Comparison of ENCODE assay signal across 30 mouse cellular contexts in genomic region chr2:71882914-71883651, GRCm38 (mm10). TPM values are rescaled to one million over a fixed set of nuclear protein-coding genes. Genes with fewer than 3 reads are reported as not detected.
A peak's percentile ranks its signal among the peaks of the same experiment; 100 is the strongest.
DNase-seq lines count a peak whose midpoint lies in the region; ATAC-seq and TF ChIP-seq lines count a peak whose summit lies in the region.
"Had no signal": no experiment of that assay in that cellular context is flagged by ENCODE, and none has a peak within 500 bp of the region (broad histone marks: within the 10 kb centered on the region; RNA-seq: fewer than 3 reads in every experiment).

No protein-coding gene starts in this region.

- no peak overlapping the region for H3K27ac ChIP-seq in forebrain, embryonic 13.5 days
- no peak overlapping the region for H3K27ac ChIP-seq in forebrain, postnatal 0 days (ENCODE audit: low read depth, low read length)
- H3K27ac ChIP-seq in layer of hippocampus, adult 2 months, result no peak overlapping the region
- H3K27ac ChIP-seq in embryonic facial prominence, embryonic 15.5 days (replicated peaks), result no peak overlapping the region
- no peak overlapping the region for H3K27ac ChIP-seq in intestine, embryonic 16.5 days (ENCODE audit: low read length)
- H3K27ac ChIP-seq: embryonic facial prominence, embryonic 12.5 days; hindbrain, embryonic 13.5 days; liver, embryonic 12.5 days; midbrain, embryonic 13.5 days; neural tube, embryonic 15.5 days had no signal

- H3K9me3 ChIP-seq in forebrain, embryonic 13.5 days (replicated peaks), result no peaks in the 10 kb centered on the region
- H3K9me3 ChIP-seq in forebrain, postnatal 0 days (ENCODE audit: low read length), result no peaks in the 10 kb centered on the region
- no peaks in the 10 kb centered on the region for H3K9me3 ChIP-seq in embryonic facial prominence, embryonic 15.5 days (replicated peaks)
- H3K9me3 ChIP-seq in intestine, embryonic 16.5 days (ENCODE audit: control insufficient read depth, low read length), result no peaks in the 10 kb centered on the region
- H3K9me3 ChIP-seq: embryonic facial prominence, embryonic 12.5 days; hindbrain, embryonic 13.5 days; liver, embryonic 12.5 days; megakaryocyte, embryonic 14.5 days; midbrain, embryonic 13.5 days; neural tube, embryonic 15.5 days had no signal

- no peak for DNase-seq in forebrain, postnatal 0 days
- no peak for DNase-seq in layer of hippocampus, adult 2 months (ENCODE audit: low spot score in 2 of 2)
- no peak for DNase-seq in layer of hippocampus, postnatal 10 days (ENCODE audit: low spot score in 2 of 2)
- DNase-seq in lung, postnatal 25 days (ENCODE audit: low spot score), result peak; percentile 48
- no peak for DNase-seq in cerebellum, postnatal 25 days
- DNase-seq: adrenal gland, postnatal 14 days; cerebellum, adult 18-20 months; cerebellum, postnatal 14 days; gastrocnemius, postnatal 10 days; heart, adult 18-20 months; heart, postnatal 4 days; kidney, adult 9 months; kidney, postnatal 14 days; left cerebral cortex, postnatal 4 days; liver, postnatal 0 days; right cerebral cortex, postnatal 25 days; thymus, adult 2 months; thymus, postnatal 36 days had no signal

- no peaks in the 10 kb centered on the region for H3K27me3 ChIP-seq in forebrain, embryonic 13.5 days
- H3K27me3 ChIP-seq in forebrain, postnatal 0 days (ENCODE audit: insufficient read depth, low read length), result no peaks in the 10 kb centered on the region
- H3K27me3 ChIP-seq in embryonic facial prominence, embryonic 15.5 days, result no peaks in the 10 kb centered on the region
- no peaks in the 10 kb centered on the region for H3K27me3 ChIP-seq in intestine, embryonic 16.5 days (replicated peaks; ENCODE audit: control insufficient read depth, insufficient read depth, low read length)
- H3K27me3 ChIP-seq: embryonic facial prominence, embryonic 12.5 days; hindbrain, embryonic 13.5 days; liver, embryonic 12.5 days; megakaryocyte, embryonic 14.5 days; midbrain, embryonic 13.5 days; neural tube, embryonic 15.5 days had no signal

- H3K36me3 ChIP-seq in forebrain, embryonic 13.5 days (ENCODE audit: poor library complexity, severe bottlenecking), result peaks cover 29% of the 10 kb centered on the region
- H3K36me3 ChIP-seq in forebrain, postnatal 0 days (ENCODE audit: insufficient read depth), result peaks cover 23% of the 10 kb centered on the region; the same call in 1 of the 2 replicates
- H3K36me3 ChIP-seq in embryonic facial prominence, embryonic 15.5 days, result peaks cover 57% of the 10 kb centered on the region
- H3K36me3 ChIP-seq in intestine, embryonic 16.5 days (ENCODE audit: control insufficient read depth, insufficient read depth, low read length), result peaks cover 13% of the 10 kb centered on the region; the same call in 1 of the 2 replicates

- WGBS in forebrain, embryonic 13.5 days, result 69% methylated on average over 19 of the region's 19 CpGs
- 49% methylated on average over 19 of the region's 19 CpGs for WGBS in forebrain, postnatal 0 days
- WGBS in embryonic facial prominence, embryonic 15.5 days, result 81% methylated on average over 19 of the region's 19 CpGs
- WGBS in intestine, embryonic 16.5 days, result 75% methylated on average over 19 of the region's 19 CpGs

- 0 out of 2 replicates have a peak overlapping the region, but pooled peaks have one; percentile 12 for H3K4me2 ChIP-seq in forebrain, embryonic 13.5 days
- H3K4me2 ChIP-seq in forebrain, postnatal 0 days (ENCODE audit: low read depth), result no peak overlapping the region
- H3K4me2 ChIP-seq in embryonic facial prominence, embryonic 15.5 days (replicated peaks), result no peak overlapping the region
- no peak overlapping the region for H3K4me2 ChIP-seq in intestine, embryonic 16.5 days (ENCODE audit: low read depth, low read length)
- H3K4me2 ChIP-seq: embryonic facial prominence, embryonic 12.5 days; heart, embryonic 11.5 days; hindbrain, embryonic 13.5 days; liver, embryonic 12.5 days; midbrain, embryonic 13.5 days; neural tube, embryonic 15.5 days had no signal

- peaks cover 6% of the 10 kb centered on the region; the same call in 1 of the 2 replicates for H3K4me1 ChIP-seq in forebrain, embryonic 13.5 days
- H3K4me1 ChIP-seq in forebrain, postnatal 0 days (ENCODE audit: insufficient read depth), result no peaks in the 10 kb centered on the region
- no peaks in the 10 kb centered on the region for H3K4me1 ChIP-seq in embryonic facial prominence, embryonic 15.5 days
- H3K4me1 ChIP-seq in intestine, embryonic 16.5 days (ENCODE audit: control insufficient read depth, insufficient read depth, low read length), result no peaks in the 10 kb centered on the region
- H3K4me1 ChIP-seq: embryonic facial prominence, embryonic 12.5 days; hindbrain, embryonic 13.5 days; midbrain, embryonic 13.5 days; neural tube, embryonic 15.5 days had no signal

- H3K9ac ChIP-seq in forebrain, embryonic 13.5 days, result no peak overlapping the region
- no peak overlapping the region for H3K9ac ChIP-seq in forebrain, postnatal 0 days
- no peak overlapping the region for H3K9ac ChIP-seq in embryonic facial prominence, embryonic 15.5 days
- no peak overlapping the region for H3K9ac ChIP-seq in intestine, embryonic 16.5 days (ENCODE audit: low read depth, low read length)
- H3K9ac ChIP-seq: embryonic facial prominence, embryonic 12.5 days; hindbrain, embryonic 13.5 days; liver, embryonic 12.5 days; liver, postnatal 0 days; midbrain, embryonic 13.5 days; neural tube, embryonic 15.5 days had no signal

- no peak for ATAC-seq in forebrain, embryonic 13.5 days
- ATAC-seq in forebrain, postnatal 0 days, result no peak
- 0 out of 2 replicates have a peak, but pooled peaks have one; percentile 34 for ATAC-seq in embryonic facial prominence, embryonic 15.5 days (ENCODE audit: insufficient number of reproducible peaks, low FRiP score, low TSS enrichment, low read depth)
- ATAC-seq in intestine, embryonic 16.5 days, result no peak
- ATAC-seq: intestine, postnatal 0 days; liver, embryonic 12.5 days; liver, postnatal 0 days; midbrain, embryonic 13.5 days had no signal

- TF ChIP-seq CTCF in forebrain, postnatal 0 days (IDR thresholded peaks at IDR 0.05; ENCODE audit: low read depth), result no peak
- no peak for TF ChIP-seq CTCF in layer of hippocampus, adult 2 months (conservative IDR thresholded peaks at IDR 0.05)

- H3K4me3 ChIP-seq in forebrain, embryonic 13.5 days, result no peak overlapping the region
- no peak overlapping the region for H3K4me3 ChIP-seq in forebrain, postnatal 0 days (ENCODE audit: low read depth, low read length)
- H3K4me3 ChIP-seq in layer of hippocampus, adult 2 months, result peak overlapping the region; percentile 28
- no peak overlapping the region for H3K4me3 ChIP-seq in embryonic facial prominence, embryonic 15.5 days (replicated peaks)
- no peak overlapping the region for H3K4me3 ChIP-seq in intestine, embryonic 16.5 days (ENCODE audit: low read length)
- H3K4me3 ChIP-seq: embryonic facial prominence, embryonic 12.5 days; erythroblast, embryonic 14.5 days; hindbrain, embryonic 13.5 days; liver, embryonic 12.5 days; megakaryocyte, embryonic 14.5 days; midbrain, embryonic 13.5 days; neural tube, embryonic 15.5 days had no signal

RNA-seq across cellular contexts. Expression of gene Pdk1, which starts 10.1 kb away (rescaled TPM):
- 17.0 and 19.0 TPM in 2 replicates for polyA plus RNA-seq in forebrain, embryonic 13.5 days (2015; fragmentation: Nextera tagmentation; extraction: Ambion mirVana)
- total RNA-seq in forebrain, postnatal 0 days (2014; rRNA removed), result 42.0 and 46.7 TPM in 2 replicates
- 15.3 and 20.8 TPM in 2 replicates for polyA plus RNA-seq in forebrain, postnatal 0 days (2015; fragmentation: Nextera tagmentation; extraction: Ambion mirVana)
- 10 to 100 TPM; 38.8 to 39.5 TPM for total RNA-seq in layer of hippocampus, adult 2 months (2021)
- total RNA-seq in layer of hippocampus, postnatal 10 days (2021), result 10 to 100 TPM; 34.2 to 37.4 TPM
- 49.0 and 58.1 TPM in 2 replicates for polyA plus RNA-seq in embryonic facial prominence, embryonic 15.5 days (2015; fragmentation: Nextera tagmentation; extraction: Ambion mirVana)
- polyA plus RNA-seq in intestine, embryonic 16.5 days (2015; fragmentation: Nextera tagmentation; extraction: Ambion mirVana), result 62.7 and 65.5 TPM in 2 replicates
